Mouse (Mus musculus) lung, adult 2 months (tissue): ENCODE measurements around the gene Klhl29. TPM values are rescaled to one million over a fixed set of nuclear protein-coding genes. Genes with fewer than 3 reads are reported as not detected.
A peak's percentile ranks its signal among the peaks of the same experiment; 100 is the strongest.

Experiments
- DNase-seq: peaks from one replicate; pipeline ENCODE4 v3.0.0; 2022
- H3K4me1 ChIP-seq: fragments of 200-500 bp; 2 replicates; pipeline ENCODE4 v1.6.1; 2011; ENCODE audit warnings: low read length; ENCODE audit not compliant: control insufficient read depth, insufficient read depth
- H3K4me3 ChIP-seq: fragments of 200-500 bp; replicated peaks from 2 replicates; pipeline ENCODE3; 2011; ENCODE audit warnings: low read depth, mild to moderate bottlenecking, control low read depth, low read length; ENCODE audit errors: extremely low read depth
- CTCF ChIP-seq: fragments of 200-500 bp; IDR thresholded peaks from 2 replicates; pipeline ENCODE4 v1.5.1; 2011; ENCODE audit warnings: mild to moderate bottlenecking, low read length, control low read depth; ENCODE audit not compliant: insufficient read depth
- POLR2A ChIP-seq: fragments of 200-500 bp; IDR thresholded peaks from 2 replicates; pipeline ENCODE4 v1.6.1; 2011; ENCODE audit warnings: low read depth, mild to moderate bottlenecking, control low read depth, low read length, borderline replicate concordance; ENCODE audit errors: extremely low read depth
- WGBS: fragments of 180-500 bp; shearing (Covaris S2); methylation state at CpG from one replicate; pipeline ENCODE4 v1.1.7; 2018; 5-methylcytosine and 5-hydroxymethylcytosine counted together
- polyA plus RNA-seq: library from polyadenylated mRNA; depleted of rRNA; stranded (reverse); fragments of >200 nt; gene quantifications from 2 replicates; pipeline ENCODE4 v1.2.3, GENCODE M21; 2012

Gene Klhl29
- polyA plus RNA-seq, 1 experiment: 4.6 TPM

GRCm38 (mm10) chr12:5214266-5214665, 161.2 kb downstream of the Klhl29 start:
- no peak for DNase-seq
- no peak for TF ChIP-seq CTCF
- no peak for TF ChIP-seq POLR2A
- 67% methylated on average over 9 of the region's 9 CpGs for WGBS
- H3K4me3 ChIP-seq: no peak overlapping the region
- peaks cover 15% of the 10 kb centered on the region for H3K4me1 ChIP-seq

GRCm38 (mm10) chr12:5213339-5214104, 162.0 kb downstream of the Klhl29 start:
- WGBS: 11% methylated on average over 13 of the region's 13 CpGs
- TF ChIP-seq CTCF: no peak
- no peak for TF ChIP-seq POLR2A
- DNase-seq: peak; percentile 86
- Histone ChIP-seq H3K4me1 (peaks cover 15% of the 10 kb centered on the region), H3K4me3 (no peak overlapping the region)

- no peak for TF ChIP-seq POLR2A
- TF ChIP-seq CTCF: no peak
- no peak for DNase-seq
- no peak overlapping the region for H3K4me3 ChIP-seq
- H3K4me1 ChIP-seq: peaks cover 15% of the 10 kb centered on the region
- whole genome bisulfite sequencing: 93% methylated on average over 9 of the region's 9 CpGs
These were observed 163.6 kb downstream of the Klhl29 start for GRCm38 (mm10) chr12:5211884-5212283.

GRCm38 (mm10) chr12:5210786-5211185, 164.7 kb downstream of the Klhl29 start:
- WGBS: 84% methylated on average over 9 of the region's 9 CpGs
- Histone ChIP-seq H3K4me3 (no peak overlapping the region), H3K4me1 (peaks cover 15% of the 10 kb centered on the region)
- TF ChIP-seq POLR2A: no peak
- DNase-seq: no peak

GRCm38 (mm10) chr12:5207941-5208905, 167.3 kb downstream of the Klhl29 start:
- 72% methylated on average over 17 of the region's 17 CpGs for WGBS
- DNase-seq: no peak
- no peak for TF ChIP-seq POLR2A
- TF ChIP-seq CTCF: no peak

GRCm38 (mm10) chr12:5207172-5207571, 168.3 kb downstream of the Klhl29 start:
- Histone ChIP-seq H3K4me3 (no peak overlapping the region), H3K4me1 (peaks cover 3% of the 10 kb centered on the region; the same call in 1 of the 2 replicates)
- no peak for DNase-seq
- WGBS: 78% methylated on average over 4 of the region's 4 CpGs
- TF ChIP-seq POLR2A (no peak), CTCF (no peak)

More at GRCm38 (mm10) chr12:5207941-5208905, 167.3 kb downstream of the Klhl29 start:
- Histone ChIP-seq H3K4me1 (peaks cover 9% of the 10 kb centered on the region), H3K4me3 (no peak overlapping the region)

GRCm38 (mm10) chr12:5204071-5204840, 171.2 kb downstream of the Klhl29 start:
- no peak overlapping the region for H3K4me3 ChIP-seq
- no peak for DNase-seq
- no peak for TF ChIP-seq POLR2A
- TF ChIP-seq CTCF: no peak
- WGBS: 41% methylated on average over 11 of the region's 11 CpGs
- H3K4me1 ChIP-seq: peaks cover 3% of the 10 kb centered on the region; the same call in 1 of the 2 replicates

GRCm38 (mm10) chr12:5203385-5203784, 172.1 kb downstream of the Klhl29 start:
- WGBS: 49% methylated on average over 5 of the region's 5 CpGs
- TF ChIP-seq POLR2A: no peak
- no peak for TF ChIP-seq CTCF
- no peak for DNase-seq

GRCm38 (mm10) chr12:5198254-5198653, 177.2 kb downstream of the Klhl29 start:
- DNase-seq: no peak
- no peaks in the 10 kb centered on the region for H3K4me1 ChIP-seq
- H3K4me3 ChIP-seq: no peak overlapping the region
- TF ChIP-seq POLR2A: no peak
- no peak for TF ChIP-seq CTCF
- WGBS: 69% methylated on average over 4 of the region's 4 CpGs

More at GRCm38 (mm10) chr12:5203385-5203784, 172.1 kb downstream of the Klhl29 start:
- Histone ChIP-seq H3K4me1 (peaks cover 3% of the 10 kb centered on the region; the same call in 1 of the 2 replicates), H3K4me3 (no peak overlapping the region)
